Mouse (Mus musculus) neural tube, embryonic 14.5 days (tissue): ENCODE measurements around the gene Grn. TPM values are rescaled to one million over a fixed set of nuclear protein-coding genes. Genes with fewer than 3 reads are reported as not detected.
"Not testable (repeated sequence)": the region's sequence is repeated elsewhere in the genome, so short reads cannot be mapped to it uniquely, and the experiment has no call there.

Source experiments
- ATAC-seq: fragments of 200-750 bp; cut with Nextera tagmentation; 2 replicates; pipeline ENCODE4 v1.8.0; 2017; ENCODE audit warnings: low read depth, mild to moderate bottlenecking, moderate TSS enrichment, moderate library complexity
- H3K27ac ChIP-seq: fragments of 300-500 bp; sonication (generic); 2 replicates; pipeline ENCODE4 v1.5.1; 2014; ENCODE audit warnings: low read depth, mild to moderate bottlenecking, control low read depth, low read length, moderate library complexity, mixed read lengths
- H3K27me3 ChIP-seq: fragments of 300-500 bp; sonication (generic); 2 replicates; pipeline ENCODE4 v1.6.1; 2014; ENCODE audit warnings: low read length; ENCODE audit not compliant: control insufficient read depth, insufficient read depth
- H3K36me3 ChIP-seq: fragments of 300-500 bp; sonication (generic); 2 replicates; pipeline ENCODE4 v1.6.1; 2014; ENCODE audit warnings: low read length, mixed read lengths; ENCODE audit not compliant: control insufficient read depth, insufficient read depth
- H3K4me1 ChIP-seq: fragments of 300-500 bp; sonication (generic); 2 replicates; pipeline ENCODE4 v1.6.1; 2014; ENCODE audit warnings: low read length; ENCODE audit not compliant: control insufficient read depth, insufficient read depth
- H3K4me2 ChIP-seq: fragments of 300-500 bp; sonication (generic); 2 replicates; pipeline ENCODE4 v1.6.1; 2014; ENCODE audit warnings: mild to moderate bottlenecking, low read depth, low read length, control low read depth
- H3K4me3 ChIP-seq: fragments of 300-500 bp; sonication (generic); 2 replicates; pipeline ENCODE4 v1.5.1; 2014; ENCODE audit warnings: low read depth, low read length, control low read depth, mixed read lengths
- H3K9ac ChIP-seq: fragments of 300-500 bp; sonication (generic); replicated peaks from 2 replicates; pipeline ENCODE4 v1.6.1; 2014; ENCODE audit warnings: low read depth, mild to moderate bottlenecking, control low read depth, low read length, mixed read lengths
- H3K9me3 ChIP-seq: fragments of 300-500 bp; sonication (generic); 2 replicates; pipeline ENCODE4 v1.6.1; 2016; ENCODE audit warnings: low read length; ENCODE audit not compliant: control insufficient read depth
- WGBS: fragments of 180-500 bp; shearing (Covaris S2); extraction: QIAGEN DNeasy Blood & Tissue Kit; methylation state at CpG from one replicate; pipeline ENCODE4 v1.1.7; 2014; 5-methylcytosine and 5-hydroxymethylcytosine counted together
- polyA plus RNA-seq: library from polyadenylated mRNA; unstranded; fragments of >200 nt; fragmentation: Nextera tagmentation; extraction: Ambion mirVana; gene quantifications from 2 replicates; pipeline ENCODE4 v1.2.1, GENCODE M21; 2014

Grn gene
- polyA plus RNA-seq = 43.3 and 68.2 TPM in 2 replicates

DNA sequence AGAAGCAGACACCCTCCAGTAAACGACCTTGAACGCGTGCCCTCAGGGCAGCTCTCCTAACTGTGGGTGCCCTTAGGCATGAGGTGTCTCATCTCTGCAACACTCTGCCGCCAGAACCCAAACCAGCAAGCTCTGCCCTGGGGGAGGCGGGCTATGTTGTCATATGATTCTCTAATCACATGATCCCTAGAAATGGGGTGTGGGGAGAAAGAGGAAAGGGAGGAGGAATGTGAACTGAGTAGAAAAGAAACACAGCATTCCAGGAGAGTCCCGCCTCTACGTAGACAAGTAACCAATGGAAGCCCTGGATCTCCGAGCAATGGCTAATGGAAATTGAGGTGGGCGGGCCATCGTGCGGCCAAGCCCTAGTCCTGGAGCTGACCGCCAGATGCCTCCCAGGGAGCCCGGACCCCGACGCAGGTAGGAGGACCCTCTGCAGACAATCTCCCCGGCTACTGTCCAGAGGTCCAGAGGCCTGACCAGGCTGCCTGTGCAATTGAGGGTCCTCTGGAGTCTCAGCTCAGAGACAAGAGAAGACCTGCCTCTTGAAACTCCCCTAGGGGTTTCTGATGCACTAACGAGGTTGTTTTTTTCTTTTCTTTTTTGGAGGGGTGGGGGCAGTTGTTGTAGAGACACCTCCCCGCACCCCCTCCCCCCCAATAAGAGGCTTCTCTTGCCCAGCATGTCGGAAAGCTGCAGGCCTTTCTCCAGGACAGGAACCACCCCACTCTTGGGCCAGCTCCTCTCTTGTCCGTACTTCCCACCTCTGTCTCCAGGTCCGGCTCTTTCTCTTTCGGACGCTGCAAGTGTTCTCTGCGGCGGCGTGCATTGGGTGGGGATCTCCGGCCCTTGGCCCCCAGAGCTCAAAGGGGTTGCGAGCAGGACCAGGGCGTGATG lies at the start of gene Grn:
Gene Grn (plus strand): TSS at position 195 of the 897 bp plus-strand sequence.
- peak; percentile 90 for ATAC-seq
- WGBS = under 1% methylated on average over 29 of the region's 29 CpGs
- peak within 1 kb of the TSS; percentile 57 for H3K27ac ChIP-seq

GRCm38 (mm10) chr11:102381341-102382100 lies 48.6 kb upstream of the Grn start:
- H3K27me3 ChIP-seq = no peaks in the 10 kb centered on the region
- WGBS = 35% methylated on average over 4 of the region's 4 CpGs
- no peak for ATAC-seq

More for the DNA sequence above, at the start of gene Grn:
- H3K4me3 ChIP-seq = peak within 1 kb of the TSS; percentile 49
- H3K27me3 ChIP-seq = no peaks in the 10 kb centered on the region
- peak within 1 kb of the TSS; percentile 43 for H3K9ac ChIP-seq
- 0 out of 2 replicates have a peak, but pooled peaks cover 3% of the 10 kb centered on the region for H3K4me1 ChIP-seq
- peaks cover 8% of the 10 kb centered on the region; the same call in 1 of the 2 replicates for H3K36me3 ChIP-seq
- H3K4me2 ChIP-seq = peak within 1 kb of the TSS; percentile 69
- H3K9me3 ChIP-seq = no peaks in the 10 kb centered on the region

GRCm38 (mm10) chr11:102382794-102383193 lies 47.3 kb upstream of the Grn start:
- no peak for ATAC-seq
- H3K9me3 ChIP-seq = no peaks in the 10 kb centered on the region

More at GRCm38 (mm10) chr11:102381341-102382100, 48.6 kb upstream of the Grn start:
- Histone ChIP-seq H3K4me2 (no peak overlapping the region), H3K9ac (no peak overlapping the region), H3K4me3 (no peak overlapping the region), H3K36me3 (no peaks in the 10 kb centered on the region), H3K4me1 (no peaks in the 10 kb centered on the region), H3K27ac (no peak overlapping the region), H3K9me3 (no peaks in the 10 kb centered on the region)

GRCm38 (mm10) chr11:102383365-102384136 lies 46.6 kb upstream of the Grn start:
- Histone ChIP-seq H3K4me3 (no peak overlapping the region), H3K9me3 (no peaks in the 10 kb centered on the region), H3K4me2 (no peak overlapping the region), H3K9ac (no peak overlapping the region), H3K36me3 (no peaks in the 10 kb centered on the region), H3K27ac (no peak overlapping the region), H3K4me1 (no peaks in the 10 kb centered on the region), H3K27me3 (no peaks in the 10 kb centered on the region)
- no peak for ATAC-seq
- 97% methylated on average over 1 of the region's 1 CpGs for WGBS

More at GRCm38 (mm10) chr11:102382794-102383193, 47.3 kb upstream of the Grn start:
- Histone ChIP-seq H3K9ac (no peak overlapping the region), H3K4me3 (no peak overlapping the region), H3K27me3 (no peaks in the 10 kb centered on the region), H3K4me1 (no peaks in the 10 kb centered on the region), H3K27ac (no peak overlapping the region), H3K36me3 (no peaks in the 10 kb centered on the region), H3K4me2 (no peak overlapping the region)
- WGBS = 89% methylated on average over 3 of the region's 3 CpGs

GRCm38 (mm10) chr11:102384418-102384817 lies 45.7 kb upstream of the Grn start:
- no peak for ATAC-seq
- Histone ChIP-seq H3K4me2 (no peak overlapping the region), H3K27ac (no peak overlapping the region), H3K9ac (no peak overlapping the region), H3K27me3 (no peaks in the 10 kb centered on the region), H3K36me3 (no peaks in the 10 kb centered on the region), H3K9me3 (no peaks in the 10 kb centered on the region), H3K4me3 (no peak overlapping the region), H3K4me1 (no peaks in the 10 kb centered on the region)
- 87% methylated on average over 2 of the region's 2 CpGs for whole genome bisulfite sequencing

DNA sequence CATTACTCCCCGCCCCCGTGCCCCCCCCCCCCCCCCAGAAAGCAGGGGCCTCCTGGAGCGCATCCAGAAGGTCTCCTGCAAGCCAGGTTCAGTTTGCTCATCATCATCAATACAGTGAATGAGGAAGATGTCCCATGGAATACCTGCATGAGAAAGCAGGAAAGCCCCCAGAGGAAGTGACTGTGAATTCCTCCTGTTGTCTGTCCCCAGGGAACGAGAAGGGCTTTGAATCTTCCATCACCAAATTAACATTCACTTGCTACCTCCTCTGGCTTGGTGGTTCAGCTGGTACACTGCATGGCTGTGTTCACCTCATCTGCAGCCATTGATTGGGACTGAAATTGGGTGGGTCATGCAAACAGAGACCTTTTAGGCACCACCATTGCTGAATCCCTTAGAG lies 45.0 kb upstream of the Grn start:
- 59% methylated on average over 4 of the region's 4 CpGs for WGBS
- Histone ChIP-seq H3K9ac (no peak overlapping the region), H3K36me3 (no peaks in the 10 kb centered on the region), H3K27me3 (no peaks in the 10 kb centered on the region), H3K27ac (no peak overlapping the region), H3K4me3 (no peak overlapping the region), H3K4me2 (no peak overlapping the region), H3K9me3 (no peaks in the 10 kb centered on the region), H3K4me1 (no peaks in the 10 kb centered on the region)
- no peak for ATAC-seq

- H3K4me2 ChIP-seq = no peak overlapping the region
- no peaks in the 10 kb centered on the region for H3K27me3 ChIP-seq
- no peaks in the 10 kb centered on the region for H3K4me1 ChIP-seq
- H3K36me3 ChIP-seq = no peaks in the 10 kb centered on the region
- H3K9ac ChIP-seq = no peak overlapping the region
- H3K9me3 ChIP-seq = no peaks in the 10 kb centered on the region
- WGBS = 78% methylated on average over 5 of the region's 5 CpGs
- no peak overlapping the region for H3K4me3 ChIP-seq
- no peak for ATAC-seq
- no peak overlapping the region for H3K27ac ChIP-seq
Observed at GRCm38 (mm10) chr11:102386121-102386520, 44.0 kb upstream of the Grn start.

DNA sequence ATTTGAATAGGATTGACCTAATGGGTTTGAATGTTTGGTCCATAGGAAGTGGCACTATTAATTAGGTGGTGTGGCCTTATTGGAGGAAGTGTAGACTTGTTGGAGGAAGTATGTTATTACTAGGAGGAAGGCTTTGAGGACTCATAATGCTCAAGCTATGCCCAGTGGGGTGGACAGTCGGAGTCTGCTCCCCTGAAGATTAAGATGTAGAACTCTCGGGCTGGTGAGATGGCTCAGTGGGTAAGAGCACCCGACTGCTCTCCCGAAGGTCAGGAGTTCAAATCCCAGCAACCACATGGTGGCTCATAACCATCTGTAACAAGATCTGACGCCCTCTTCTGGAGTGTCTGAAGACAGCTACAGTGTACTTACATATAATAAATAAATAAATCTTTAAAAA lies 40.7 kb upstream of the Grn start:
- not testable (repeated sequence) for H3K4me1 ChIP-seq, H3K27me3 ChIP-seq, H3K9ac ChIP-seq, H3K9me3 ChIP-seq, H3K4me3 ChIP-seq, H3K27ac ChIP-seq, ATAC-seq, H3K4me2 ChIP-seq, H3K36me3 ChIP-seq
- 93% methylated on average over 4 of the region's 5 CpGs for WGBS
